8 mouse cellular contexts compared by ENCODE assay signal in the genomic region with DNA sequence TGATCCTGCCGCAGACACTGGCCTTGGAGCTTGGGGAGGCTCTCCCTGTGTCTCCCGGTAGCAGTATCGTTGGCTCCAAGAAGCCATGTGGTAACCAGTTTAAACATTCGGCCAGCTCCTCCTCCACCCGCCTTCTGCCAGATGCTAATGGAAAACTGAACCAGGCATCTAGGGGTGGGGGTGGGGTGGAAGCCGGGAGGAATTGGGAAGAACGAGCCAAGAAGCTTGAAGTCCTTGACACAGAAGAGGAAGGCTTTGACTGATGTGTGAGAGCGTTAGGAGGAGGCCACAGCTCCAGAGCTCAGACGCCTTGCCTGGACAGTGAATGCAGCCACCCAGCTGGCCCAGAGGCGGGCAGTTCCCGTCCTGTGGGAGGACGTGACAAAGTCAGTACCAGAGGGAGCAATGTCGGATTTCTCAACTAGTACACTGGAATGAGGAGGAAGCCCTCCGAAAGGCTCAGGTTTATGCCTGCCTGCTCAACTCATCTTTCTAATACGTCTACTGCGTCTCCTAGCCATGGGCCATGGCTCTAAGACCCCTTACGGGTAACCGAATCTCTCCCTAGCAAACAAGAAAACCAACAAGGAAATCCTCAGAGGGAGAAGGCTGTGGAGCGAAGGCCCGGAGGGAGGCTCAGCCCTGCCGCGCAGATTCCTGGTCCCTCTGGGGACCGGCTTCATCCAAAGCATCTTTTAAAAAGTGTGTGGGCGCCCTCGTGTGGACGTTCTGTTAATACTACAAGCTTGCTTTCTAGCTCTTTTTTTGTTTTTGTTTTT. TPM values are rescaled to one million over a fixed set of nuclear protein-coding genes. Genes with fewer than 3 reads are reported as not detected.
A peak's percentile ranks its signal among the peaks of the same experiment; 100 is the strongest.
DNase-seq lines count a peak whose midpoint lies in the region; ATAC-seq lines count a peak whose summit lies in the region.

No protein-coding gene starts in this region.

- peak; percentile 51 for ATAC-seq in frontal cortex, adult (ENCODE audit: low TSS enrichment)
- peak; percentile 57; the same call in 1 of the 2 replicates for ATAC-seq in hindbrain, embryonic 11.5 days (ENCODE audit: low FRiP score)

- DNase-seq in MN1 (ENCODE audit: low spot score), result peak; percentile 100
- peak; percentile 85 for DNase-seq in cerebellum, adult 8-10 months
- peak; percentile 94 for DNase-seq in hindbrain, embryonic 11.5 days (ENCODE audit: low spot score)
- peak; percentile 75 to 90 for DNase-seq in layer of hippocampus, postnatal 14 days (ENCODE audit: low spot score in 2 of 2)
- DNase-seq in lung, postnatal 10 days, result peak; percentile 91
- DNase-seq in retina, postnatal 7 days (ENCODE audit: low read depth, low spot score), result peak; percentile 70
- DNase-seq in urinary bladder, postnatal 36 days (ENCODE audit: low spot score in 2 of 2), result peak; percentile 65 to 86

- no peaks in the 10 kb centered on the region for H3K9me3 ChIP-seq in hindbrain, embryonic 11.5 days (ENCODE audit: control insufficient read depth, low read length)

- WGBS in hindbrain, embryonic 11.5 days, result 2% methylated on average over 26 of the region's 26 CpGs

- H3K27me3 ChIP-seq in hindbrain, embryonic 11.5 days (ENCODE audit: control insufficient read depth, insufficient read depth, low read length), result no peaks in the 10 kb centered on the region

- H3K4me2 ChIP-seq in hindbrain, embryonic 11.5 days (replicated peaks; ENCODE audit: low read depth, low read length), result peak overlapping the region; percentile 34

- H3K9ac ChIP-seq in hindbrain, embryonic 11.5 days (ENCODE audit: low read depth, low read length), result peak overlapping the region; percentile 2; the same call in 1 of the 2 replicates

- peaks cover 9% of the 10 kb centered on the region for H3K4me1 ChIP-seq in hindbrain, embryonic 11.5 days (replicated peaks; ENCODE audit: control insufficient read depth, insufficient read depth, low read length)

- H3K36me3 ChIP-seq in hindbrain, embryonic 11.5 days (ENCODE audit: control insufficient read depth, insufficient read depth, low read length), result no peaks in the 10 kb centered on the region

- H3K4me3 ChIP-seq in hindbrain, embryonic 11.5 days (ENCODE audit: low read depth, low read length), result peak overlapping the region; percentile 14; the same call in 1 of the 2 replicates

- peak overlapping the region; percentile 47 for H3K27ac ChIP-seq in hindbrain, embryonic 11.5 days (ENCODE audit: low read depth, low read length)

RNA-seq across cellular contexts. Expression of gene Apol7a, which starts 32.0 kb away (rescaled TPM):
- polyA plus RNA-seq in hindbrain, embryonic 11.5 days (2014; fragmentation: Nextera tagmentation; extraction: Ambion mirVana), result not detected in 2 replicates
- not detected for total RNA-seq in layer of hippocampus, postnatal 14 days (2021)

RNA-seq across cellular contexts. Expression of gene Apol9a, which starts 44.0 kb away (rescaled TPM):
- polyA plus RNA-seq in hindbrain, embryonic 11.5 days (2014; fragmentation: Nextera tagmentation; extraction: Ambion mirVana), result 0.03 and 0.06 TPM in 2 replicates
- not detected for total RNA-seq in layer of hippocampus, postnatal 14 days (2021)

Comparison
In these comparisons a context has a peak if more than half of its experiments do, and no peak if none do; other contexts are left out.
1. Peak in every context shown above with its lines: DNase-seq, ATAC-seq, H3K4me3 ChIP-seq and H3K27ac ChIP-seq.